Mouse (Mus musculus): Measurements from ENCODE around the gene Mthfd1l. TPM values are rescaled to one million over a fixed set of nuclear protein-coding genes. Genes with fewer than 3 reads are reported as not detected.

The Mthfd1l gene
- polyA plus RNA-seq, 1 experiment from 2014 or later: 18.5 TPM

DNA sequence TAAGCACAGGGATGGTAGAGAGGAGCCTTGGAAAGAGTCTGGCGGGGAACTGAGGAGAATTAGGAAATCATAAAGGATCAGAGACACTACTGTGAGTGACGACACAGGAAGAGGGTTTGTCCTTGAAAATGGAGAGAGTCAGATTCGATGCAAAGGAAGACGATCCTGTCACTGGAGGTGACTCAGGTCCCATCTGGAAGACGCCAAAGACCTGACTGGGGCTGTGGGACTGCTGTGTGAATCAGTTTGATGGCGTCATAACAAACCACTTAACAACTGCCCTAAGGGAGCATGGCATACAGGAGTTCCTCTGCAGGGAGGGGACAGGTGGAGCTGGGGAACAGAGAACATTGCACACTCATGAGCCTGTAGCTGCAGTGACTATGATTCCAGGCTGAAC, 30.6 kb upstream of the Mthfd1l start:
- Histone ChIP-seq H3K27me3 (ENCODE audit: control insufficient read depth, insufficient read depth, low read depth, low read length) (no peaks in the 10 kb centered on the region), H3K36me3 (ENCODE audit: control insufficient read depth, insufficient read depth) (no peaks in the 10 kb centered on the region), H3K9me3 (replicated peaks; ENCODE audit: control insufficient read depth, low read length) (no peaks in the 10 kb centered on the region), H3K4me1 (ENCODE audit: control insufficient read depth, low read depth, low read length) (no peaks in the 10 kb centered on the region), H3K4me2 (ENCODE audit: low read depth, low read length) (no peak overlapping the region), H3K4me3 (ENCODE audit: low read depth, low read length) (no peak overlapping the region), H3K27ac (ENCODE audit: low read length) (no peak overlapping the region), H3K9ac (ENCODE audit: low read depth, low read length) (no peak overlapping the region)
- ATAC-seq (ENCODE audit: low read depth): no peak
- 42% methylated on average over 6 of the region's 6 CpGs for WGBS (ENCODE audit: insufficient replicate concordance)

DNA sequence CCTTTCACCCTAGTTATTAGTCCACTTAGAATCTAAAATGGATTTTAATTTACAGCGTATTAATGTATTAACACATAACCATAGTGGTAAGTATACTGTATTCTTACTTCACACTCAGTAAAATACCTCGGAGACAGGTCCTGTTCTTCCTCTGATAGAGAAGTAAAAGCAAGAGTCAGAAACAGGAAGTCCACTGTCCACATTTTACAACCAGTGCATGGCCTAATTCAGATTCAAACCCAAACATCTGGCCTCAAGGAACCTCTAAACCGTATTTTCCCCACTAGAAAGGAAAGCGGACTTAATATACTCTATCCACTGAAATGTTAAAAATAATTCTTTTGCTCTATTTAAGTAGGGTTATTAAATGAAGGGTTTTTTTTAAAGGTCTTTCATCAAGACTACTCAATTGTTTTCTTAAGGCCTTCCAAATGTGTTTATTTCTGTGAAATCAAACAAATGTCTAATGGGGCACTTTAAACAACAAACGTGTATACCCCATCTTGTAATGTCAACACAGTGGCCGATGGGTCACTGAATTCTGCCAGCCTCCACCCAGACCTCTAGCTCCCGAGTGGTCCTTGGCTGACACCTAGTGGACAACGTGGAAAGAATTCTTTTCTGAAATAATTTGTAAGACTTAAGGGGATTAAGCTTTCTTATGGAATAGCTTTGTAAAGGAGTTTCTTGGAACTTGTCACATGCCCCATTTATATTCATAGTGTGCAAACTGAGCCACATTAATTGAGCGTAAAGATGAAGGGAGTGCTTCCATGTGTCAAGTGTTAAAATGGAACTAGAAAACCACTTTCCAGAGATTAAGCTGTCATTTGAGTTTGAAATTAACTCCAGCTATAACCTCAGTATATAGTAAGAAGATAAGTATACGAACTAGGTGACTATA, 29.2 kb upstream of the Mthfd1l start:
- Histone ChIP-seq H3K9me3 (replicated peaks; ENCODE audit: control insufficient read depth, low read length) (no peaks in the 10 kb centered on the region), H3K36me3 (ENCODE audit: control insufficient read depth, insufficient read depth) (no peaks in the 10 kb centered on the region), H3K27ac (ENCODE audit: low read length) (no peak overlapping the region), H3K4me2 (ENCODE audit: low read depth, low read length) (no peak overlapping the region), H3K9ac (ENCODE audit: low read depth, low read length) (no peak overlapping the region), H3K27me3 (ENCODE audit: control insufficient read depth, insufficient read depth, low read depth, low read length) (no peaks in the 10 kb centered on the region), H3K4me1 (ENCODE audit: control insufficient read depth, low read depth, low read length) (no peaks in the 10 kb centered on the region), H3K4me3 (ENCODE audit: low read depth, low read length) (no peak overlapping the region)
- ATAC-seq (ENCODE audit: low read depth): no peak
- 17% methylated on average over 10 of the region's 10 CpGs for WGBS (ENCODE audit: insufficient replicate concordance)

DNA sequence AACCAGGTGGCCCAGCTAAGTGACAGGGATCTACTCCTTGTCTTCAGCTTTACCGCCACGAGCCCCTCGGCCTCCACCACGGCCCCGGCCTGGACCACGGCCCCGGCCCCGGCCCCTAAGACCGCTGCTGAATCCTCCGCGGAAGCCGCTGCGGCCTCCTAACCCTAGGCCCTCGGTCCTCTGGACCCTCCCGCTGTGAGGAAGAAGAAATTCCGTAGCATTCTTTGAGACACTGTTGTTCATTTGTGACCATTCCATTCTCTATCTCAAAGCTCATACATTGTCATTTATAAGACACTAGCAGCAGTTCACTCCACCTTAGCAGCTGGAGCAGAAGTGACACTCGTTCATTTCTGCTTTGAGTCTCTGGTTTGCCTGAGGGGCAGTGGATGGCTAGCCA, 26.0 kb upstream of the Mthfd1l start:
- H3K4me1 ChIP-seq (ENCODE audit: control insufficient read depth, low read depth, low read length): no peaks in the 10 kb centered on the region
- H3K9me3 ChIP-seq (replicated peaks; ENCODE audit: control insufficient read depth, low read length): no peaks in the 10 kb centered on the region
- H3K36me3 ChIP-seq (ENCODE audit: control insufficient read depth, insufficient read depth): no peaks in the 10 kb centered on the region
- no peaks in the 10 kb centered on the region for H3K27me3 ChIP-seq (ENCODE audit: control insufficient read depth, insufficient read depth, low read depth, low read length)
- H3K27ac ChIP-seq (ENCODE audit: low read length): no peak overlapping the region
- no peak overlapping the region for H3K4me3 ChIP-seq (ENCODE audit: low read depth, low read length)
- H3K9ac ChIP-seq (ENCODE audit: low read depth, low read length): no peak overlapping the region
- no peak for ATAC-seq (ENCODE audit: low read depth)
- WGBS (ENCODE audit: insufficient replicate concordance): 82% methylated on average over 17 of the region's 17 CpGs
- H3K4me2 ChIP-seq (ENCODE audit: low read depth, low read length): no peak overlapping the region

DNA sequence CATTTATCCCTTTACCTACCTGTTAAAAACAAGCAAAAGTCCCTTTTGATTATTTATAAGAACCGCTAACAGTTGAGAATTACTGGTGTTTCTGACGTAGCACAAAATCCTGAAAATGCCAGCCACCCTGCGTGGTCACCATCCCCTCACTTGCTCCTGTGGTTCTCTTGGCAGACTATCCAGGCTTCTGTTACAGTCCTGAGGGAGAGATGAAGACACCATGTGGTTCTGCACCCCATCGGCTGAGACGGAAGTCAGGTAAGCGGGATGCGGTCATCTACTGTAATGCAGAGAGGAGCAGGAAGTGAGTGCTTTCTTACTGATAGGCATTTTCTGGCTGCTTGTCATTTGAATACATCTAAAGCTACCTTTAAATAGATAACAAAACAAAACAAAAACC, 25.6 kb upstream of the Mthfd1l start:
- Histone ChIP-seq H3K4me1 (ENCODE audit: control insufficient read depth, low read depth, low read length) (no peaks in the 10 kb centered on the region), H3K27me3 (ENCODE audit: control insufficient read depth, insufficient read depth, low read depth, low read length) (no peaks in the 10 kb centered on the region), H3K36me3 (ENCODE audit: control insufficient read depth, insufficient read depth) (no peaks in the 10 kb centered on the region), H3K4me3 (ENCODE audit: low read depth, low read length) (no peak overlapping the region), H3K4me2 (ENCODE audit: low read depth, low read length) (no peak overlapping the region), H3K9ac (ENCODE audit: low read depth, low read length) (no peak overlapping the region), H3K27ac (ENCODE audit: low read length) (no peak overlapping the region), H3K9me3 (replicated peaks; ENCODE audit: control insufficient read depth, low read length) (no peaks in the 10 kb centered on the region)
- ATAC-seq (ENCODE audit: low read depth): no peak
- WGBS (ENCODE audit: insufficient replicate concordance): 78% methylated on average over 7 of the region's 7 CpGs

DNA sequence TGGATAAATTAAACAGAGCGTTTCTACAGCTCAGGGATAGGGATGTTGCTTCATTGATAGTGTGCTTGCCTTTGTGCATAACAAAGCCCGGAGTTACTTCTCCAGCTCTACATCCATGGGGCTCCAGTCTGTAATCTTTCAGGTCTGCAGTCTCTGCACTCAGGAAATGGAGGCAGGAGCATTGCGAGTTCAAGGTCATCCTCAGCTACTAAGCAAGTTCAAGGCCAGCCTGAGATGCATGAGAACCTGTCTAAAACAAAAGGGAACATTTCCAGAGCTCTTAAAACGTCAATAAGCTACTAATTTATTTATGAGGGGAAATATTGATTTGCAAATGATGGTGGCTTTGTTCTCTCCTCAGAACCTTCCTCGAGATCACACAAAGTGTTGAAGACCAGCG, 23.6 kb upstream of the Mthfd1l start:
- Histone ChIP-seq H3K36me3 (ENCODE audit: control insufficient read depth, insufficient read depth) (no peaks in the 10 kb centered on the region), H3K4me3 (ENCODE audit: low read depth, low read length) (no peak overlapping the region)
- WGBS (ENCODE audit: insufficient replicate concordance): 59% methylated on average over 6 of the region's 6 CpGs

DNA sequence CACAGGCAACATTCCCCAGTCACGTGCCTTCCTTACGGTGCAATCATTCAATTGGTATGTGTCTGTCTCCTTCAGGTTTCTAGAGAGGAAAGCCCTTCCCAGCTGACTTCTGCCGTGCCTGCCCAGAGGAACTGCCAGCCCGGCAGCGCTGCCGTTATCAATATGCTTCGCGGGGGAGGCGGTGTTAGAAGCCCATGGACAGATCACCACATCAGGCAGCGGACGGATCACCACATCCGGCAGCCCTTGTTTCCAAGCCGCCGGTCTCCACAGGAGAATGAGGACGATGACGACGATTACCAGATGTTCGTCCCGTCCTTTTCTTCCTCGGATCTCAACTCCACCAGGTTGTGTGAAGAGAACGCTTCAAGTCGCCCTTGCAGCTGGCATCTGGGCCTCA, 16.4 kb upstream of the Mthfd1l start:
- H3K27ac ChIP-seq (ENCODE audit: low read length): no peak overlapping the region
- 74% methylated on average over 22 of the region's 22 CpGs for WGBS (ENCODE audit: insufficient replicate concordance)
- no peaks in the 10 kb centered on the region for H3K27me3 ChIP-seq (ENCODE audit: control insufficient read depth, insufficient read depth, low read depth, low read length)
- no peaks in the 10 kb centered on the region for H3K4me1 ChIP-seq (ENCODE audit: control insufficient read depth, low read depth, low read length)
- H3K36me3 ChIP-seq (ENCODE audit: control insufficient read depth, insufficient read depth): no peaks in the 10 kb centered on the region
- H3K4me3 ChIP-seq (ENCODE audit: low read depth, low read length): no peak overlapping the region
- no peak for ATAC-seq (ENCODE audit: low read depth)
- H3K9ac ChIP-seq (ENCODE audit: low read depth, low read length): no peak overlapping the region
- no peaks in the 10 kb centered on the region for H3K9me3 ChIP-seq (replicated peaks; ENCODE audit: control insufficient read depth, low read length)
- no peak overlapping the region for H3K4me2 ChIP-seq (ENCODE audit: low read depth, low read length)

More for the DNA sequence above, 23.6 kb upstream of the Mthfd1l start:
- no peaks in the 10 kb centered on the region for H3K27me3 ChIP-seq (ENCODE audit: control insufficient read depth, insufficient read depth, low read depth, low read length)
- H3K9me3 ChIP-seq (replicated peaks; ENCODE audit: control insufficient read depth, low read length): no peaks in the 10 kb centered on the region
- no peak overlapping the region for H3K9ac ChIP-seq (ENCODE audit: low read depth, low read length)
- H3K27ac ChIP-seq (ENCODE audit: low read length): no peak overlapping the region
- ATAC-seq (ENCODE audit: low read depth): no peak
- H3K4me1 ChIP-seq (ENCODE audit: control insufficient read depth, low read depth, low read length): no peaks in the 10 kb centered on the region
- H3K4me2 ChIP-seq (ENCODE audit: low read depth, low read length): no peak overlapping the region

DNA sequence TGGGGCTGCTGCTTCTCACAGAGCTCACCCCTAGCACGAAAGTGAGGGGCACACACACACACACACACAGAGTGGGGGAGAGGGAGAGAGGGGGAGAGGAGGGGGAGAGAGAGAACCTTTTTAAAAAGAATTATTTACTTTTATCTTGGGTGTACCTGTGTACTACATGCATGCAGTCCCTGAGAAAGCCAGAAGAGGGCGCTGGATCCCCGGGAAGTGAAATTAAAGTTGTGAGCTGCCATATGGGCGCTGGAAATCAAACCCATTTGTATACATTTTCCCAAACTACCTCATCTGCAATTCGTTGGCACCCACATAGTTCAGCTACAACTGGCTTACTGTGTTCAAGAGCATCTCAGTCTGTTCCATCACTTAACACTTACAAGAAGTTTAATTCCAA, 14.3 kb upstream of the Mthfd1l start:
- no peaks in the 10 kb centered on the region for H3K9me3 ChIP-seq (replicated peaks; ENCODE audit: control insufficient read depth, low read length)
- no peak overlapping the region for H3K27ac ChIP-seq (ENCODE audit: low read length)
- H3K4me1 ChIP-seq (ENCODE audit: control insufficient read depth, low read depth, low read length): no peaks in the 10 kb centered on the region
- H3K4me2 ChIP-seq (ENCODE audit: low read depth, low read length): no peak overlapping the region
- ATAC-seq (ENCODE audit: low read depth): no peak
- 52% methylated on average over 5 of the region's 5 CpGs for WGBS (ENCODE audit: insufficient replicate concordance)
- H3K4me3 ChIP-seq (ENCODE audit: low read depth, low read length): no peak overlapping the region
- H3K9ac ChIP-seq (ENCODE audit: low read depth, low read length): no peak overlapping the region
- no peaks in the 10 kb centered on the region for H3K27me3 ChIP-seq (ENCODE audit: control insufficient read depth, insufficient read depth, low read depth, low read length)
- H3K36me3 ChIP-seq (ENCODE audit: control insufficient read depth, insufficient read depth): no peaks in the 10 kb centered on the region

DNA sequence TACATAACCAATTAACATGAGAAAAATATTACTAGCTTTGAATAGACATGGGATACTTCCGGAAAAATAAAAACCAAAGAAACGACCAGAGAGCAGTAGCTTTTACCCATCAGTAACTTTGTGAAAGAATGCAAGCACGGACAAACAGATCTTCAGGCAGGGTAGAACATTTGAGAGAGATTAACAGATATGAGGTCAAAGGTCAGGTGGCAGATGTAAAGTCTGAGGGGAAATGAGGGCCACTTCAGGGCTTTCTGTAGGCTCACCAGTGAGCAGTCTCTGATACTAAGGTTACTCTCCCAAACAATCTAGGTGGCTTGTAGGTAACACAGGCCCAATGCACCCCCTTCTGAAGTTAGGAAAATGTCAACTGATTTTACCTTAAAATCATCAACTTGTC, 3.9 kb upstream of the Mthfd1l start:
- 48% methylated on average over 3 of the region's 3 CpGs for WGBS (ENCODE audit: insufficient replicate concordance)
- Histone ChIP-seq H3K36me3 (ENCODE audit: control insufficient read depth, insufficient read depth) (no peaks in the 10 kb centered on the region), H3K4me2 (ENCODE audit: low read depth, low read length) (no peak overlapping the region), H3K9ac (ENCODE audit: low read depth, low read length) (no peak overlapping the region), H3K27me3 (ENCODE audit: control insufficient read depth, insufficient read depth, low read depth, low read length) (no peaks in the 10 kb centered on the region), H3K9me3 (replicated peaks; ENCODE audit: control insufficient read depth, low read length) (no peaks in the 10 kb centered on the region), H3K27ac (ENCODE audit: low read length) (no peak overlapping the region), H3K4me3 (ENCODE audit: low read depth, low read length) (no peak overlapping the region), H3K4me1 (ENCODE audit: control insufficient read depth, low read depth, low read length) (peaks cover 13% of the 10 kb centered on the region)
- ATAC-seq (ENCODE audit: low read depth): no peak

DNA sequence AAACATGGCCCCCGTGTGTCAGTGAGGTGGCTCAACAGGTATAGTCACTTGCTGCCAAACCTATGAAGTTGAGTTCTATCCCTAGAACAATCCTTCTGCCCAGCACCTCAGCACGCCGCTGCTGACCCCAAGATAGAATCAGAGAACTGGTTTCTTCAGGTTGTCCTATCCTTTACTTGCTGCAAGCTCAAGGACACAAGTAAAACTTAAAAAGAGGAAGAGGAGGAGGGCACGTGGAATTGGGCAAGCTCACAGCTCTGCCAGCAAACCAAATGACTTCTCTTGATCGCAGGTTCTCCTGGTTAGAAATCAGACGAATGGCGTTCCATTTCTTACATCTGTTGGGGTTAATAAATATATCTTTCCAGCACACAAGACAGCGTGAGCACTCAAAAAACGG, 681 bp upstream of the Mthfd1l start:
- 61% methylated on average over 9 of the region's 9 CpGs for WGBS (ENCODE audit: insufficient replicate concordance)
- Histone ChIP-seq H3K36me3 (ENCODE audit: control insufficient read depth, insufficient read depth) (no peaks in the 10 kb centered on the region), H3K9ac (ENCODE audit: low read depth, low read length) (peak overlapping the region; percentile 87; the same call in 1 of the 2 replicates), H3K4me3 (ENCODE audit: low read depth, low read length) (peak overlapping the region; percentile 84), H3K27me3 (ENCODE audit: control insufficient read depth, insufficient read depth, low read depth, low read length) (no peaks in the 10 kb centered on the region), H3K27ac (ENCODE audit: low read length) (no peak overlapping the region; the same call in 1 of the 2 replicates), H3K4me2 (ENCODE audit: low read depth, low read length) (peak overlapping the region; percentile 96), H3K9me3 (replicated peaks; ENCODE audit: control insufficient read depth, low read length) (no peaks in the 10 kb centered on the region), H3K4me1 (ENCODE audit: control insufficient read depth, low read depth, low read length) (peaks cover 39% of the 10 kb centered on the region)
- ATAC-seq (ENCODE audit: low read depth): no peak
